Mouse (Mus musculus) heart, postnatal 14 days (tissue): ENCODE measurements around the gene Klhdc1. TPM values are rescaled to one million over a fixed set of nuclear protein-coding genes. Genes with fewer than 3 reads are reported as not detected.
A peak's percentile ranks its signal among the peaks of the same experiment; 100 is the strongest.

ENCODE experiments used
- DNase-seq, 2 experiments: peaks; one replicate each; pipeline ENCODE4 v3.0.0; 2021 to 2022
- intact Hi-C: fragments of 180-260 bp; cut with DNase I; formaldehyde crosslinking; loops from one replicate; pipeline ENCODE4 v1.15.1; 2025
- total RNA-seq, 2 experiments: library from RNA; stranded (reverse); gene quantifications; 2 replicates each; pipeline ENCODE4 v1.2.3; 2021

Klhdc1 gene
- total RNA-seq, 2 experiments from 2014 or later: 18.1 to 21.1 TPM

DNA sequence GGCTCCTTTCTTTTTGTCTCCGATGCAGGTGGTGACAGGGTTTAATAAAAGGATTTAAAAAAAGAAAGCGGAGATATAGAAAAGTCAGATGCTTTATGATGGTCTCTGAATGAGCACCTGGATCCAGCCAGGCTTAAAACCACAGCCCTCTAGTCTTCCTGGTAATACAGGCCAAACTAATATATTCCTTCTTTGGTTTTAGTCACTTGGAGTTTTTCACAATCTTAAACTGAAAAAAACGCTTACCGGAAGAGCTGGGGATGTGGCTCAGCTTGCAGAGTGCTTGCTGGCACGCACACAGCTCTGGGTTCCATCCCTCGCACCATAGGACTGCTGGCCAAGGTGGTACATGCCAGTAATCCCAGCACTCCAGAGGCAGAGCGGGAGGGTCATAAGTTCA lies 24.4 kb upstream of the Klhdc1 start:
- DNase-seq: no peak
- intact Hi-C loops: loop anchor here (10.0 kb wide), 1 partner anchor 478 kb away; no protein-coding TSS in a partner anchor

DNA sequence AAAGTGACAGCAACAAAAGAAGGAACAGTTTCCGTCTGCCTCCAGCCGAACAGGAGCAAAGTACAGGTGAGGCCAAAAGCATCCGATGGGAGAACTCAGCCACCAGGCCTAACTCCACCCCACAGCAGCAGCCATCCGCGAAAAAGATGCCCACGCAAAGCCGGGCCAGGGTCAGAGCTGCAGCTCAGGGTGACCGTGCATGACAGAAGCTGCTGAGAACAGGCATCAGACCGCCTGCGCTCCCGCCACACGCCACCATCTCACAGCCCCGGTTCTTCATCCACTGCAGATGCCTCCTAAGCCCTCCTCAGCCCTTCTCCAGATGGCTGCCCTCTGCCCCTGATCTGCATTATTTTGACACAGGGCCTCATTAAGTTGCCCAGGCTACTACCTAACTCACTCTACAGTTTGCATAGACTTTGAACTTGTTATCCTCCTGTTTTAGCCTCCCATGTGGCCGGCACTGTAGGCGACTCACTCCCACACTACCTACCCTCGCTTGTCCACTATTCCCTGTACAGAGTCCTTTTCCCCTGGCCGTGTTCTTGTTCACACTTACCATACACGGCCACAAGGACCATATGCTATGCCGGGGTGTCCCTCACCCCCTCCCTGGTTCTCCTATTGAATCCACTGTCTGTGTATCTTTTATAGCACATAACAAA lies 20.2 kb upstream of the Klhdc1 start:
- DNase-seq: no peak
- intact Hi-C loops: no loop called here

GRCm38 (mm10) chr12:69227776-69228466 lies 13.1 kb upstream of the Klhdc1 start, which contains the start of gene Pole2:
Gene Pole2 (minus strand): TSS chr12:69228195.
- DNase-seq: peak; percentile 92 to 93
- intact Hi-C loops: no loop called here

GRCm38 (mm10) chr12:69229251-69229650 lies 11.7 kb upstream of the Klhdc1 start:
- peak in 1 of 2 experiments; percentile 27 for DNase-seq
- intact Hi-C loops: no loop called here

GRCm38 (mm10) chr12:69235782-69236181 lies 5.2 kb upstream of the Klhdc1 start:
- intact Hi-C loops: no loop called here
- DNase-seq: no peak

- DNase-seq: no peak
- intact Hi-C loops: no loop called here
Measured at GRCm38 (mm10) chr12:69238284-69238683, 2.7 kb upstream of the Klhdc1 start.

DNA sequence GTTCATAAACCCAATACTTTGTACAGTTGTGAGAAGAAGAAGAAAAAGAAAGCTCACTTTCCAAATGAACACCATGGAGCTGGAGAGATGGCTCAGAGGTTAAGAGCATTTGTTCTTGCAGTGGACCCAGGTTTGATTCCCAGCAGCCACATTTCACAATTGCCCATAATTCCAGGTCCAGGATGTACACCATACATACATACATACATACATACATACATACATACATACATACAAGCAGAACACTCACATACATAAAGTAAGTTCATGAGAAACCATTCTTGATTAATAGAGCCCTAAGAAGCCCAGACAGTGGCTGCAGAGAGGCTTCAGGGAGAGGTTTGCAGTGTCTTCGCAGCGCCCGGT lies 412 bp downstream of the Klhdc1 start:
- intact Hi-C loops: loop anchor here (5.0 kb wide), 2 partner anchors 44 to 56 kb away; partner anchors contain the start of genes Dnaaf2, Gm49383 and Klhdc2
- no peak for DNase-seq

- intact Hi-C loops: loop anchor here (5.0 kb wide), 2 partner anchors 45 to 55 kb away; partner anchors contain the start of genes Dnaaf2, Gm49383 and Klhdc2
Measured at GRCm38 (mm10) chr12:69241771-69242431, 925 bp downstream of the Klhdc1 start.

GRCm38 (mm10) chr12:69249766-69250165 lies 8.8 kb downstream of the Klhdc1 start:
- no peak for DNase-seq
- intact Hi-C loops: no loop called here

More at GRCm38 (mm10) chr12:69241771-69242431, 925 bp downstream of the Klhdc1 start:
- peak; percentile 81 to 84 for DNase-seq

DNA sequence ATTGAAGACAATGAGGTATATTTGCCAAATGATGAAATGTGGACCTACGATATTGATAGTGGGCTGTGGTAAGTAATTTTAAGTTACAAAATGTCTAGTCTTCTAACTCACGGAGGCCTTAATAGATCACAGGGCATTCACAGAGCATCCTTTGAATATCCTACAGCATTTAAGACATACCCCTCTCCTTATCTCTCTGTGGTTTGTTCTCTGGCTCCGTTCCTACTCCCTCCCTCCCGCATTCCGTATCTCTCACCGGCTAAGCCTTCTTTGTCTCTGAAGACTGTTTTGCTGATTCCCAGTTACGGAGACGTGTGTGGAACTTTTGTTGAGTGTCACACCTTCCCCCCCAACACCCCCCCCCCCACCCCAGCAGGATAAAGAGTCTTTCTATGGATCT lies 9.8 kb downstream of the Klhdc1 start:
- no peak for DNase-seq
- intact Hi-C loops: no loop called here

- no peak for DNase-seq
- intact Hi-C loops: no loop called here
Measured at GRCm38 (mm10) chr12:69253806-69254205, 12.8 kb downstream of the Klhdc1 start.

- intact Hi-C loops: no loop called here
- no peak for DNase-seq
Measured at GRCm38 (mm10) chr12:69257836-69258235, 16.9 kb downstream of the Klhdc1 start.

GRCm38 (mm10) chr12:69262251-69262650 lies 21.3 kb downstream of the Klhdc1 start:
- intact Hi-C loops: no loop called here
- DNase-seq: no peak

- no peak for DNase-seq
- intact Hi-C loops: no loop called here
Measured at GRCm38 (mm10) chr12:69265031-69265430, 24.1 kb downstream of the Klhdc1 start.

DNA sequence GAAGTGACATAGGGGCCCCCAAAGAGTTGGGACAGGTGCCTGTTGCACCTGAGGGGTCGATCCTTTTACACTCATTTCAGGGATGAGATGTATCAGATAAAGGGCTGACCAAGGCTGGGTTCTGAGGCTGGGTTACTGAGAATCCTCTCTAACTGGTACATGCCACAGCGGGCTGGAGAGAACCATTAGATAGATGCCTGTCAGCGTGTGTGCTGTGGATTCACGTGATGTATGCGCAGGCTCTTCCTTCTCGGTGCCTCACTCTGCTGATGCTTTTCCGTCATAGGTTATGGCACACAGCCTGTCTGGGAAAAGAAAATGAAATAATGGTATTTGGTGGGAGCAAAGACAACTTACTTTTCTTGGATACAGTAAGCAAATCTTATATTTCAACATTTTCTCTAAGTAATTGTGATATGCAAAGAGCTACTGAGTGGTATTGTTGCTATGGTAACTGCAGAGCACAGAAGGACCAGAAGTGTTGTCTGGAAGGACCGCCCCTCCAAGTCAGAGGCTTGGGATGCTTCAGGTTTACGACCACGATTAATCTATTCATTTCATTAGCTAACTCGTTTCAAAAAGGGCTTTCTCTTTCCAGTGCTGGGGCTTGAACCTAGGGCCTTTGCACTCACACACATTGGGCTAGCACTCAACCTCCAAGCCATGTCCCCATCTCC lies 27.1 kb downstream of the Klhdc1 start:
- intact Hi-C loops: no loop called here
- no peak for DNase-seq

DNA sequence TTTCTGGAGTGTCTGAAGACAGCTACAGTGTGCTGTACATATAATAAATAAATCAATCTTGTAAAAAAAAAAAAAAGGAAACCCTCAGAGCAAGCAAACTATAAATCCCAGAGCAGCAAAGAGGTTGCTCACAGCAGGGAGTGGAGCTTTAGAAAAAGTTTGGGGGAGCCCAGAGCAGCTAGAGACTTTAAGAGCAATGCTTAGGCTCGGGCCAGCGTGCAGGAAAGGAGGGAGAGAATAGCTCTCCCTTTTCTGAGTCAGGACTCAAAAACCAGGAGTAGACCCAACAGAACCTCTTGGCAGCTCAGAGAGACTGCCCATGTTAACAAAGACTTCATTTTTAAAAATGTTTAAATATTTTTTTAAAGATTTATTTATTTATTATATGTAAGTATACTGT lies 28.0 kb downstream of the Klhdc1 start:
- intact Hi-C loops: no loop called here
- DNase-seq: no peak

GRCm38 (mm10) chr12:69279931-69280469 lies 39.0 kb downstream of the Klhdc1 start:
- DNase-seq: no peak
- intact Hi-C loops: no loop called here

DNA sequence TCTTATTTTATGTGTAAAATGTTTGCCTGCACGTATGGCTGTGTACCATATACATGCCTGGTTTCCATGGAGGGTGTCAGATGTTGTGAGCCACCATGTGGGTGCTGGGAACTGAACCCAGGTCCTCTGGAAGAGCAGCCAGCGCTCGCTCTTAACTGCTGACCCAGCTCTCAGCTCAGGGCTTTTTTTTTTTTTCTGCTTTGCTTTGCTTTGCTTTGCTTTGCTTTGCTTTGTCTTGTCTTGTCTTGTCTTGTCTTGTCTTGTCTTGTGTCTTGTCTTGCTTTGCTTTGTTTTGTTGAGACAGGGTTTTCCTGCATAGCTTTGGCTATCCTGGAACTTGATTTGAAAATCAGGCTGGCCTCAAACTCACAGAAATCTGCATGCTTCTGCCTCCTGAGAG lies 39.9 kb downstream of the Klhdc1 start:
- no peak for DNase-seq
- intact Hi-C loops: no loop called here

DNA sequence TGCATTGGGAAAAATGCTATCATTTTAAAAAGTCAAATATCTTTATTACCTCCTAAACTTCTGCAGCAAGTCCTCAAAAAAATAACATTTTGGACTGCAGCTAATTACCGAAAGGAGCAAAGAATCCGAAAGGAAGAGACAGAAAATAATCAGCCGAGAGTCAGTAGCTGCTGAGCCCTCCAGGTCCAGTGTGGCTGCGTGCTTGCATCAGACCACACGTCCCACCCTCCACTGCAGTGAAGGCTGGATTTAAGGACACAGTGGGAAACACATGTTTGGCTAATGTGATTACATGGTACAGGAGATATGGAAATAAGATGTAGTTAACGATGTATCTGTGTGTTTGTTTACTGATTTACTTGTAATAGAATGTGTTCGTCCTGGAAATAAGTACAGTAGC lies 42.2 kb downstream of the Klhdc1 start:
- DNase-seq: no peak
- intact Hi-C loops: no loop called here

DNA sequence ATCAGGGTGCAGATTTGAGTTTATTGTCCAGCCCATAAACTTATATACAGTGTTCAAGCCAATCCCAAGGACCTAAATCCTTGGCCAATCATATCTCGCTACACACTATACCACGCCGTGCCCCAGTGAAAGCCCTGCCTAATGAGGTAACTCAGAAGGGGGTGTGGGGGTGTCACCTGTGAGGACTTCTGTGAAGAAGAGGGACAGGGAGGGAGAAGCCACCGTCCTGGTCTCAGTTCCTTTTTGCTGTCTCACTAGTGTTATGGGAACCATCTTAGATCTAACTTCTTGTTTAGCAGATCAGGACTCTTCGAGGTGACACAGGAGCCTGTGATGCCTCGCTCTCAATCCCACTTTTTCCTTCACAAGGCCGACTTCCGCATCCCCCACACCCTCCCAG lies 46.6 kb downstream of the Klhdc1 start:
- intact Hi-C loops: no loop called here

DNA sequence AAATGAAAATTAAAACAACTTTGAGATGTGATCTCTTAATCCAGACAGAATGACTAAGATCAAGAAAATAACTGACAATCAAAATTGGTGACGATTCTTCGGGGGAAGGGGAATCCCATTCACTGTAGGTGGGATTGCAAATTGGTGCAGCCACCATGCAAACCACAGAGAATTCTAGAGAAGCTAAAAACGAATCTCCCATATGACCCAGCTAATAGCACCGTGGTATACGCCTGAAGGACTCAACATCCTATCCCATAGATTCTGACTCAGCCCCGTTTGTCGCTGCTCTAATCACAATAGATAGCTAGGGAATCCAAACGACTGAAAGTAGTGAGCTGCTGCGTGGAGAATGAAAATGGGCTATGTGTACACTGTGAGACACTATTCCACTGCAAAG lies 47.7 kb downstream of the Klhdc1 start:
- intact Hi-C loops: no loop called here
- no peak for DNase-seq

More for the DNA sequence above, 46.6 kb downstream of the Klhdc1 start:
- no peak for DNase-seq
